Mouse (Mus musculus) intestine, postnatal 0 days (tissue): ENCODE measurements around the gene Inha. TPM values are rescaled to one million over a fixed set of nuclear protein-coding genes. Genes with fewer than 3 reads are reported as not detected.

Experiments used
- ATAC-seq: fragments of 200-750 bp; cut with Nextera tagmentation; 2 replicates; pipeline ENCODE4 v1.8.0; 2017; ENCODE audit warnings: mild to moderate bottlenecking, moderate TSS enrichment, moderate library complexity
- H3K27ac ChIP-seq: fragments of 300-500 bp; sonication (generic); 2 replicates; pipeline ENCODE4 v1.5.1; 2014; ENCODE audit warnings: mild to moderate bottlenecking, low read depth, low read length, moderate library complexity
- H3K27me3 ChIP-seq: fragments of 300-500 bp; sonication (generic); replicated peaks from 2 replicates; pipeline ENCODE4 v1.6.1; 2014; ENCODE audit warnings: low read length, mixed read lengths; ENCODE audit not compliant: control insufficient read depth, insufficient read depth
- H3K36me3 ChIP-seq: fragments of 300-500 bp; sonication (generic); 2 replicates; pipeline ENCODE4 v1.6.1; 2014; ENCODE audit warnings: mild to moderate bottlenecking, moderate library complexity; ENCODE audit not compliant: control insufficient read depth, insufficient read depth
- H3K4me1 ChIP-seq: fragments of 300-500 bp; sonication (generic); replicated peaks from 2 replicates; pipeline ENCODE4 v1.6.1; 2014; ENCODE audit warnings: antibody characterized with exemption, low read length, mixed read lengths; ENCODE audit not compliant: control insufficient read depth, insufficient read depth
- H3K4me2 ChIP-seq: fragments of 300-500 bp; sonication (generic); replicated peaks from 2 replicates; pipeline ENCODE4 v1.6.1; 2014; ENCODE audit warnings: low read depth, mild to moderate bottlenecking, moderate library complexity
- H3K4me3 ChIP-seq: fragments of 300-500 bp; sonication (generic); 2 replicates; pipeline ENCODE4 v1.5.1; 2014; ENCODE audit warnings: low read depth, low read length
- H3K9ac ChIP-seq: fragments of 300-500 bp; sonication (generic); 2 replicates; pipeline ENCODE4 v1.6.1; 2014; ENCODE audit warnings: mild to moderate bottlenecking, low read depth, low read length
- H3K9me3 ChIP-seq: fragments of 300-500 bp; sonication (generic); 2 replicates; pipeline ENCODE4 v1.6.1; 2016; ENCODE audit warnings: mixed run types; ENCODE audit not compliant: control insufficient read depth
- CTCF ChIP-seq: sonication (generic); IDR thresholded peaks from 2 replicates; pipeline ENCODE4 v1.5.1; 2016; ENCODE audit warnings: low read depth, mild to moderate bottlenecking, control low read depth, antibody characterized with exemption, moderate library complexity
- WGBS: fragments of 180-500 bp; shearing (Covaris S2); extraction: QIAGEN DNeasy Blood & Tissue Kit; methylation state at CpG from one replicate; pipeline ENCODE4 v1.1.7; 2014; 5-methylcytosine and 5-hydroxymethylcytosine counted together
- polyA plus RNA-seq: library from polyadenylated mRNA; unstranded; fragments of >200 nt; fragmentation: Nextera tagmentation; extraction: Ambion mirVana; gene quantifications from 2 replicates; pipeline ENCODE4 v1.2.1, GENCODE M21; 2015

Inha gene
- polyA plus RNA-seq, 1 experiment from 2014 or later = 3.2 TPM

DNA sequence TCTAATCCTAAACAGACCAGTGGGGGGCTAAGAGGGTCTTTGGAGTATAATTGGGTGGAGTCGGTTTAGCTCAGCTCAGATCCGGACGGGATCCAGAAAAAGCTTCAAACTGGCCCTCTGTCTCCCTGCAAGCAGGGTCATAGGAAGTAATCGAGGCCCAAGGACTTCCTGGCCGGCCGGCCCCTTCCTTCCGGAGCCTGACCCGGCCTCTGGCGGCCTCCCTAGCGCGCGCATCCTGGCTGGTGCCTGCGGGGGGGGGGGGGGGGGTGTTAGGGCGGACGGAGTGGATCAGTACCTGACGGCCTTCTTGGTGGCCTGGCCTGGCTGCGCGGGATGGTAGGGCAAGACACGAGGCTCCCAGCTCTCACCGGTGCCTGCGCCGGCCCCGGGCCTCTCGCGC lies 28.4 kb upstream of the Inha start:
- no peak for TF ChIP-seq CTCF
- Histone ChIP-seq H3K4me1 (no peaks in the 10 kb centered on the region), H3K4me3 (peak overlapping the region; percentile 74), H3K27ac (peak overlapping the region; percentile 80), H3K9ac (peak overlapping the region; percentile 67), H3K9me3 (no peaks in the 10 kb centered on the region), H3K4me2 (peak overlapping the region; percentile 97), H3K27me3 (peaks cover 11% of the 10 kb centered on the region; the same call in 1 of the 2 replicates), H3K36me3 (peaks cover 32% of the 10 kb centered on the region; the same call in 1 of the 2 replicates)
- WGBS = under 1% methylated on average over 24 of the region's 25 CpGs
- ATAC-seq = no peak

DNA sequence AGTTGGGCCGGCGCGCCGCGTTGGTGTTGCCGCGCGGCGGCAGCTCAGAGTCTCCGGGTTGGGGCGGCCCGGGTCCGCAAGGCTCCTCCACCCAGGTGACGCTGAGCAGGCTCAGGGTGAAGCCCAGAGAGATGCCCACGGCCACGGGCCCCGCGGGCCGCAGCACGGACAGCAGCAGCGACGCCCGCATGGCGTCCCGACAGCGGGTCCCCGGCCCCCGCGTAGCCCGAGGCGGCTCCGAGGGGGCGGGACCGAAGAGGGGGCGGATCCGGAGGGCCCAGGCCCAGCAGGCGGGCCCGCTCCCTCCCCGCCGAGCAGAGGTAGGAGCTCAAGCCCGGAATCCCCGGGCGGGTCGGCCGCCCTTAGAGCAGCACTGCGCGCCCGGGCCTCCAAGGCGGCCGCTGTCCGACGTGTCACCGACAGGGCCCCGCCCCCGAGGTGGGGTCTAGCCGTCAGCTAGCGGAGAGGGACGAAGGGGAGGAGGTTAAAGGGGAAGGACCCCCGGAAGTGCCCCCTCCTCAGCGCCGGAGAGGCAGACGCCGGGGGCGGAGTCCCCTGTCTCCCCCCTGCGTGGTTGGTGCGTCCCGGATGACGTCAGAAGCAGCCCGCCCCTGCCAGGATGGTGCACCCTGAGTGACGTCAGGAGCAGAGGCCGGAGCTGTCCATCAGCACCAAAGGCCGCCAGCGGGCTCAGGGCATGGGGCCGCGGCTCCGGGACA lies 27.8 kb upstream of the Inha start, which contains the start of the genes Chpf and Tmem198:
Chpf (minus strand) TSS at position 392 of the 719 bp plus-strand sequence.
Tmem198 (plus strand) TSS at position 617 of the 719 bp plus-strand sequence.
- H3K4me3 ChIP-seq = peak within 1 kb of the TSS; percentile 74
- peak; percentile 86 for ATAC-seq
- H3K9me3 ChIP-seq = no peaks in the 10 kb centered on the region
- H3K9ac ChIP-seq = peak within 1 kb of the TSS; percentile 67
- H3K27ac ChIP-seq = peak within 1 kb of the TSS; percentile 80
- peaks cover 11% of the 10 kb centered on the region; the same call in 1 of the 2 replicates for H3K27me3 ChIP-seq
- no peaks in the 10 kb centered on the region for H3K4me1 ChIP-seq
- WGBS = 0% methylated on average over 70 of the region's 76 CpGs
- TF ChIP-seq CTCF = peak; percentile 20; the same call in 1 of the 2 replicates
- peak within 1 kb of the TSS; percentile 97 for H3K4me2 ChIP-seq
- peaks cover 27% of the 10 kb centered on the region; the same call in 1 of the 2 replicates for H3K36me3 ChIP-seq

DNA sequence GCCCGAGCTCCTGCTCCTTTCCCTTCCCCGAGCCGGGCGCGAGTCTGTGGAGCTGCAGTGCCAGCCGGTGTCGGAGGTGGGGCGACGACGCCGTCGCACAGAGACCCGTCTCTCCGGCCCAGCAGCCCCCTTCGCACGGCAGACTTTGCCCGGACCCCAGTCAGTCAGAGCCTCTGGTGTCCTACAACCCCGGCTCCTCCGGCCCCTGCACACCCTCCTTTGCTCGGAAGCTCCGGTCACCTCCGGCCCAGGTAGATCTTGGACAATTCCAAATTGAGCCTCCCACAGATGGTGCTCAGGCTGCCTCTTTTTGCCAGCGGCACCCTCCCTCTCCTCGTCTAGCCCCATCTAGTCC lies 27.3 kb upstream of the Inha start:
- Histone ChIP-seq H3K36me3 (peaks cover 21% of the 10 kb centered on the region; the same call in 1 of the 2 replicates), H3K4me2 (peak overlapping the region; percentile 97), H3K9ac (no peak overlapping the region), H3K27ac (no peak overlapping the region), H3K4me1 (no peaks in the 10 kb centered on the region), H3K27me3 (peaks cover 15% of the 10 kb centered on the region; the same call in 1 of the 2 replicates), H3K4me3 (peak overlapping the region; percentile 74), H3K9me3 (no peaks in the 10 kb centered on the region)
- 2% methylated on average over 20 of the region's 24 CpGs for WGBS
- peak; percentile 0; the same call in 1 of the 2 replicates for TF ChIP-seq CTCF
- ATAC-seq = no peak

DNA sequence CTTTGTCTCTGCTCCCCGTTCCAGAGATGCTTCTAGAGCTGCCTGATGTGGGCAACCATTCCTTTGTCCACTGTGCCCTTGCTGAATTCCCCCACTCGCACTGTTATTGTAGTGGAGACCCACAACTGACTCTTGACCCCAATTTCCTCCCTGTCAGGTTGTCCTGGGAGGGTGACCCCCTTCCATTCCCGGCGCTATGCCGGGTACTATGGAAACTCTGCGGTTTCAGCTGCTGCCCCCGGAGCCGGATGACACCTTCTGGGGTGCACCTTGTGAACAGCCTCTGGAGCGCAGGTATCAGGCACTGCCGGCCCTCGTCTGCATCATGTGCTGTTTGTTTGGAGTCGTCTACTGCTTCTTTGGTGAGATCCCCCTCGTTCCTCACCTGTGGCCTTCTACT lies 26.8 kb upstream of the Inha start:
- WGBS = 22% methylated on average over 13 of the region's 13 CpGs
- peak overlapping the region; percentile 74 for H3K4me3 ChIP-seq

DNA sequence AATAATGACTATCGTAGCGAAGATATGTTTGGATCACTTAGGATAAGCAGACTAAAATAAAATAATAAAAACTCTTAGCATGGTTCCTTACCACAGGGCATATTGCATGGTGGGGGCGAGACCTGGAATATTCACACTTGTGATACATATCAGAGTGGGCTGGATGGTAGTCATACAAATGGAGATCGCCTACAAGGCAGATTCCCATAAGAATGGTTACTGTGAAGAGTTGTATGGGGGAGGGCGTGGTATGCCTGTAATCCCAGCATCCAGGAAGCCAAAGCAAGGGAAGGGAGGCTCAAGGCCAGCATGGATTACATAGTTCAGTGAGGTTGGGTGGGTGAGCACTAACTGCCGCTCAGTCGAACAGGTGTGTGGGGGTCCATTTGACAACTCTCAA lies 26.1 kb upstream of the Inha start:
- no peaks in the 10 kb centered on the region for H3K4me1 ChIP-seq
- H3K36me3 ChIP-seq = peaks cover 10% of the 10 kb centered on the region; the same call in 1 of the 2 replicates
- ATAC-seq = no peak
- H3K9me3 ChIP-seq = no peaks in the 10 kb centered on the region
- H3K27me3 ChIP-seq = peaks cover 18% of the 10 kb centered on the region; the same call in 1 of the 2 replicates
- H3K4me3 ChIP-seq = no peak overlapping the region
- H3K27ac ChIP-seq = no peak overlapping the region
- TF ChIP-seq CTCF = no peak
- 85% methylated on average over 7 of the region's 7 CpGs for WGBS
- no peak overlapping the region for H3K9ac ChIP-seq
- no peak overlapping the region for H3K4me2 ChIP-seq

More for the DNA sequence above, 26.8 kb upstream of the Inha start:
- Histone ChIP-seq H3K9ac (no peak overlapping the region), H3K36me3 (peaks cover 17% of the 10 kb centered on the region; the same call in 1 of the 2 replicates), H3K4me2 (peak overlapping the region; percentile 97; the same call in 1 of the 2 replicates), H3K27ac (no peak overlapping the region), H3K27me3 (peaks cover 15% of the 10 kb centered on the region; the same call in 1 of the 2 replicates), H3K9me3 (no peaks in the 10 kb centered on the region), H3K4me1 (no peaks in the 10 kb centered on the region)
- ATAC-seq = no peak
- TF ChIP-seq CTCF = no peak

DNA sequence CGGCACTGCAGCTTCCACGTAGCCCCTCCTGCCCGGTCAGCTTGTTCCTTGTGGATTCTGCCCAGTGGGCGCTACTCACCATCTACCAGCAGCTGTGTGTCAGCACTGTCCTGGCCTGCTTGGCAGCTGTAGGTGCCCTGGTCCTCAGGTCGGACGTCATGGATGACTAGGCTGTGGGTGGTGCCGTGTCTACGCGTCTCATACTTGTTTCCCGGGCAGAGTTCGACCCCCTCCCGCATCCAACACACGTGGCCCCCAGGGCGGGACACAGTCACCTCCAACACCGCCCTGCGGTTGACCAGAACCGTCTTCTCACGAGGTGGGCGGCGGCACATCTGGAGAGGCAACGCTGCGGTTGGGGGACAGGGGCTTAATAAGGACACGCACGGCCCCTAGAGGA lies 20.3 kb upstream of the Inha start:
- H3K4me3 ChIP-seq = peak overlapping the region; percentile 43; the same call in 1 of the 2 replicates

More for the DNA sequence above, 20.3 kb upstream of the Inha start:
- Histone ChIP-seq H3K27me3 (peaks cover 21% of the 10 kb centered on the region), H3K9ac (no peak overlapping the region), H3K4me2 (peak overlapping the region; percentile 79), H3K4me1 (0 out of 2 replicates have a peak, but pooled peaks cover 5% of the 10 kb centered on the region), H3K27ac (no peak overlapping the region), H3K36me3 (peaks cover 14% of the 10 kb centered on the region), H3K9me3 (no peaks in the 10 kb centered on the region)
- TF ChIP-seq CTCF = 0 out of 2 replicates have a peak, but pooled peaks have one; percentile 10
- WGBS = 17% methylated on average over 24 of the region's 24 CpGs
- ATAC-seq = no peak
